Mouse (Mus musculus): ENCODE results near the gene Cwc15.

GRCm38 (mm10) chr9:14512633-14513445 is 12.4 kb downstream of the Cwc15 start:
- peak; percentile 68 for TF ChIP-seq CTCF (IDR thresholded peaks at IDR 0.05; ENCODE audit: extremely low read depth, insufficient read depth, low read length)
- TF ChIP-seq POLR2A (IDR thresholded peaks at IDR 0.05; ENCODE audit: extremely low read depth, insufficient read depth, low read length), result no peak
